Mouse (Mus musculus): Measurements from ENCODE around the gene Fbxo40. TPM values are rescaled to one million over a fixed set of nuclear protein-coding genes. Genes with fewer than 3 reads are reported as not detected.

Gene Fbxo40
- polyA plus RNA-seq, 1 experiment from 2014 or later = not detected

DNA sequence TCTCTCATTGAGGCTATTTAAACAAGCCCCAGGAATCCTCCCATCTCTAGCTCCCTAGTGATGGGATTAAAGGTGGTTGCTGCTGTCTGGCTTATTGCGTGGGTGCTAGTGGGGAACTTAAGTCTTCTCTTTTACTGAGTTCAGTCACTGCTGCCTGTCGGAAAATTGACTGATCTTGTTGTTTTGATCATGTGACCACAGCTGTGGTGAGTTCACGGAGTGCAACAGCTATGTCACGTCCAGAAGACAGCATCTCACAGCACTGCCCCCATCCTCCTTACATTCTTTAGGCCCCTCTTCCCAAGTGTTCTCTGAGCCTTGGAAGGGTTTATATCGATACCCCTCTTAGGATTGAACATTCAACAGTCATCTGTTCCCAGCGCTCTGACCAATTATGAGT lies 19.0 kb upstream of the Fbxo40 start:
- Histone ChIP-seq H3K4me2 (ENCODE audit: low read length) (no peak overlapping the region), H3K4me3 (replicated peaks; ENCODE audit: low read depth, low read length) (no peak overlapping the region), H3K9me3 (ENCODE audit: control insufficient read depth, low read length) (no peaks in the 10 kb centered on the region), H3K4me1 (ENCODE audit: control insufficient read depth, insufficient read depth, low read length) (peaks cover 10% of the 10 kb centered on the region), H3K36me3 (ENCODE audit: control insufficient read depth, insufficient read depth, low read length) (no peaks in the 10 kb centered on the region), H3K27ac (replicated peaks; ENCODE audit: low read depth, low read length) (no peak overlapping the region), H3K9ac (replicated peaks; ENCODE audit: low read length) (no peak overlapping the region), H3K27me3 (ENCODE audit: control insufficient read depth, insufficient read depth, low read length) (no peaks in the 10 kb centered on the region)
- ATAC-seq (ENCODE audit: low FRiP score, low TSS enrichment) (no peak), DNase-seq (no peak)
- 73% methylated on average over 6 of the region's 6 CpGs for WGBS

DNA sequence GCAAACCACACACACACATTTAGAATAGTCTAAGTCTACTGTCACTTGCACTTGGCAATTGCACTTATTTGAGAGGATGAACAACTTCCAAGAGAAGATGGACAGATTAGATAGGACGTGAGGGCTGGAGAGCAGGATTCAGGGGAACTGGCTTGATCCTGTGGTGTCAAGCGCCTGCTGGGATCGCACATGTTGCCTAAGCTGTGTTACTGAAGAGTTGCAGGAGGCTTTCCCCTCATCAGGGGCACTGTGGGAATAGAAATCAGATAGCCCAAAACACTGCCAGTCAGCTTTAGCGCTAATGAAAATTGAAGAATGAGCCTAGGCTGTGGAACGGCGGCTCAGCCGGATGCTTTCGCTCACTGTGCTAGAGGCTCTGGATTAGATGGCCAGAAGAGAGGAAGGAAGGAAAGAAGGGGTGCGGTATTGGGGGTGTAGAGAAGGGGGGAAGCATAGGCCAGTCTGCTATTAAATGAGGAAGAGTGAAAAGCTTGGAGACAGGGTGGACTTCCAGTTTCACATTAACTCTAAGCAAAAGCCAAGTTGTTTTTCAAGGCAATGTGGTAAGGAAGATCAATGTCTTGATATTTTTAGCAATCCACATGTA lies 9.2 kb upstream of the Fbxo40 start:
- no peak overlapping the region for H3K9ac ChIP-seq (replicated peaks; ENCODE audit: low read length)
- no peak overlapping the region for H3K4me3 ChIP-seq (replicated peaks; ENCODE audit: low read depth, low read length)
- no peak overlapping the region for H3K4me2 ChIP-seq (ENCODE audit: low read length)
- H3K9me3 ChIP-seq (ENCODE audit: control insufficient read depth, low read length) = no peaks in the 10 kb centered on the region
- no peaks in the 10 kb centered on the region for H3K27me3 ChIP-seq (ENCODE audit: control insufficient read depth, insufficient read depth, low read length)
- ATAC-seq (ENCODE audit: low FRiP score, low TSS enrichment) (no peak), DNase-seq (no peak)
- no peaks in the 10 kb centered on the region for H3K36me3 ChIP-seq (ENCODE audit: control insufficient read depth, insufficient read depth, low read length)
- H3K4me1 ChIP-seq (ENCODE audit: control insufficient read depth, insufficient read depth, low read length) = no peaks in the 10 kb centered on the region
- H3K27ac ChIP-seq (replicated peaks; ENCODE audit: low read depth, low read length) = no peak overlapping the region
- 87% methylated on average over 9 of the region's 9 CpGs for WGBS

DNA sequence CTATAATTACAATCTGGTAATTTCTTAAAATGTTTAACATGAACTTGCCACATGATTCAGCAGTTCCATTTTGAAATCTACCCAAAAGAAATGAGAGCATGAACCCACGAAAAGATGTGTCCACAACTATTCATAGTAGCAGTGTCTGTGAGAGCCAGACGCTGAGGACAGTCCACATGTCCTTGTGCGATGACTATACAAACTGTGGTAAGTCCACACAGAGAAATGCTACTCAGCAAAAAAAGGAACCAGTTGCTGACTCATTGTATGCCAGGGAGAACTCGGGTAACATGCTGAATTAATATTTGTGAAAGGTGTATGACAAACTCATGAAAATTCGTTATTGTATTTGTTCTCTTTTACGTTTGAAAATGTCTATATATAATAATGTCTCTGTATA lies 7.4 kb upstream of the Fbxo40 start:
- H3K4me3 ChIP-seq (replicated peaks; ENCODE audit: low read depth, low read length) = no peak overlapping the region
- H3K4me1 ChIP-seq (ENCODE audit: control insufficient read depth, insufficient read depth, low read length) = no peaks in the 10 kb centered on the region
- WGBS = 83% methylated on average over 6 of the region's 6 CpGs
- H3K9ac ChIP-seq (replicated peaks; ENCODE audit: low read length) = no peak overlapping the region
- H3K27ac ChIP-seq (replicated peaks; ENCODE audit: low read depth, low read length) = no peak overlapping the region
- no peak for ATAC-seq (ENCODE audit: low FRiP score, low TSS enrichment)
- H3K36me3 ChIP-seq (ENCODE audit: control insufficient read depth, insufficient read depth, low read length) = no peaks in the 10 kb centered on the region
- H3K4me2 ChIP-seq (ENCODE audit: low read length) = no peak overlapping the region
- H3K9me3 ChIP-seq (ENCODE audit: control insufficient read depth, low read length) = no peaks in the 10 kb centered on the region
- H3K27me3 ChIP-seq (ENCODE audit: control insufficient read depth, insufficient read depth, low read length) = no peaks in the 10 kb centered on the region
- DNase-seq = no peak

DNA sequence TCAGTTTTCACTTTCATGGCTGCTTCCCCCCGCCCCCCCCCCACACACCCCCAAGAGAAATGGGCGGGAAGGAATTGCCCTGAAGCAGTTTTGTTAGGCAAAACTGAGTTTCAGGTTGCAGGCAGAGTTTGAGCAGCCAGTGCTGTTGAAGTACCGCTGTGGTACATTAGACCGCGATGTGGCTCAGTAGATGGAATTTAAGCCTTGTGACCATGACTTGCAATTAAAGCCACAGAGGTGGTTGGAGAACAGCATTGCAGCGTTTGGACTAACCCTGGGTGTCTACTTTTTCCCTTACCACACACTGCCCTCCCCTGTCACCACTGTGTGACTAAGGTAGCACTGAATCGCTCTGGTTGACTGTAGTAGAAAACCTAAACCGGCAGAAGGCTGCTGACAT lies 774 bp downstream of the Fbxo40 start:
- DNase-seq (no peak), ATAC-seq (ENCODE audit: low FRiP score, low TSS enrichment) (no peak)
- Histone ChIP-seq H3K36me3 (ENCODE audit: control insufficient read depth, insufficient read depth, low read length) (no peaks in the 10 kb centered on the region), H3K4me1 (ENCODE audit: control insufficient read depth, insufficient read depth, low read length) (no peaks in the 10 kb centered on the region), H3K27me3 (ENCODE audit: control insufficient read depth, insufficient read depth, low read length) (no peaks in the 10 kb centered on the region), H3K9me3 (ENCODE audit: control insufficient read depth, low read length) (no peaks in the 10 kb centered on the region), H3K27ac (replicated peaks; ENCODE audit: low read depth, low read length) (no peak overlapping the region), H3K4me2 (ENCODE audit: low read length) (no peak overlapping the region), H3K4me3 (replicated peaks; ENCODE audit: low read depth, low read length) (no peak overlapping the region), H3K9ac (replicated peaks; ENCODE audit: low read length) (no peak overlapping the region)
- 78% methylated on average over 8 of the region's 8 CpGs for WGBS

DNA sequence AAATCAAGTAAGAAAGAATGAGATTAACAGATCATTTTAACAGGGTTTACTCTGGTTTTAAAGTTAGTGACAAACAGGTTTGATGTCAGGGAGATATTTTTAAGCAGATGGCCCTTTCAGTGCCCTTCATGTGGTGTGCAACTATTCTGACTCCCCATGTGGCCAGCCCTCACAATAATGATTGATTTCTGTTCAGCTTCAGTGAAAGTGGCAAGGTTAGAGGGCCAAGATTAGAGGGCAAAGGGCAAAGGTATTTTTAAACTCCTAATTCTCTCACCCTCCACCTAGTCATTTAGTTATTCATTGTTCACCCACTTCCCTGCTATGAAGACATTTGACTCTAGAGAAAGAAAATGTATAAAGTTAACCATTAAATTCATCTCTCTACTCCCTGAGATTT lies 2.2 kb downstream of the Fbxo40 start:
- ATAC-seq (ENCODE audit: low FRiP score, low TSS enrichment) (no peak), DNase-seq (no peak)
- Histone ChIP-seq H3K4me1 (ENCODE audit: control insufficient read depth, insufficient read depth, low read length) (no peaks in the 10 kb centered on the region), H3K36me3 (ENCODE audit: control insufficient read depth, insufficient read depth, low read length) (no peaks in the 10 kb centered on the region), H3K27ac (replicated peaks; ENCODE audit: low read depth, low read length) (no peak overlapping the region), H3K4me3 (replicated peaks; ENCODE audit: low read depth, low read length) (no peak overlapping the region), H3K9me3 (ENCODE audit: control insufficient read depth, low read length) (no peaks in the 10 kb centered on the region), H3K4me2 (ENCODE audit: low read length) (no peak overlapping the region), H3K9ac (replicated peaks; ENCODE audit: low read length) (no peak overlapping the region), H3K27me3 (ENCODE audit: control insufficient read depth, insufficient read depth, low read length) (no peaks in the 10 kb centered on the region)

DNA sequence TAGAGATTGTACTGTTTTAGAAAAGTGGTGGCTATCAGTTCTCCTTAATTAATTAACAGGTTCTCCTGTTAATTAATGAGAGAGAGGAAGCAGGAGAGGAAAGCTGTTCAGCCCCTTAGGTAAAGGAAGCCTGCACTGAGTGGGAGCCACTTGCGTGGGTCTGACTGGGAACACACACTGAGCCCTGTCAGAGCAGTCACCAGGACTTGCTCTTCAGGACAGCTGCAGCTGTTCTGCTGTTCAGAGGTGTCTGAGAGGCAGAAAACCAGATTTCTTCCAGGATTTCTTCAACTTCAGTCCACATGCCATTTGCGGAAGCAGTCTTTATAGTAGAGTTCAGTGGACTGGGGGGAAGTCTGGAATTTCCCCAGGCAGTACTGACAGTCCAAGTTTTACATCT lies 2.9 kb downstream of the Fbxo40 start:
- 68% methylated on average over 2 of the region's 2 CpGs for WGBS
- Histone ChIP-seq H3K27me3 (ENCODE audit: control insufficient read depth, insufficient read depth, low read length) (no peaks in the 10 kb centered on the region), H3K4me1 (ENCODE audit: control insufficient read depth, insufficient read depth, low read length) (no peaks in the 10 kb centered on the region), H3K4me3 (replicated peaks; ENCODE audit: low read depth, low read length) (no peak overlapping the region), H3K9ac (replicated peaks; ENCODE audit: low read length) (no peak overlapping the region), H3K36me3 (ENCODE audit: control insufficient read depth, insufficient read depth, low read length) (no peaks in the 10 kb centered on the region), H3K9me3 (ENCODE audit: control insufficient read depth, low read length) (no peaks in the 10 kb centered on the region), H3K4me2 (ENCODE audit: low read length) (no peak overlapping the region), H3K27ac (replicated peaks; ENCODE audit: low read depth, low read length) (no peak overlapping the region)
- ATAC-seq (ENCODE audit: low FRiP score, low TSS enrichment) = no peak
- DNase-seq = no peak

DNA sequence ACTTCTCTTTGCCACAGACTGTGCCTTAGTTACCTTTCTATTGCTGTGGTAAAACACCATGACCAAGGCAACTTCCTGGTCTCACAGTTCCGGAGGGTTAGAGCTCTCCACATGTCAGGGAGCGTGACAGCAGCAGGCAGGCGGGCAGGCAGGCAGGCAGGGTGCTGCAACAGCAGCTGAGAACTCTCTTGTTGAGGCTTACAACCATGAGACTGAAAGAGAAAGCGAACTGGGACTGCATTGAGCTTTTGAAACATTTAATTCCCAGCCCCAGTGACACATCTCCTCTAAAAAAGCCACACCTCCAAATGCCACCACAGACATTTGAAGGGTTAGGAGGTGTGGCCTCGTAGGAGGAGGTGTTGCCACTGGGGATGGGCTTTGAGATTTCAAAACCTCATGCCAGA lies 4.6 kb downstream of the Fbxo40 start:
- no peak overlapping the region for H3K27ac ChIP-seq (replicated peaks; ENCODE audit: low read depth, low read length)
- ATAC-seq (ENCODE audit: low FRiP score, low TSS enrichment) (no peak), DNase-seq (no peak)
- no peak overlapping the region for H3K4me3 ChIP-seq (replicated peaks; ENCODE audit: low read depth, low read length)
- no peaks in the 10 kb centered on the region for H3K9me3 ChIP-seq (ENCODE audit: control insufficient read depth, low read length)
- 65% methylated on average over 5 of the region's 5 CpGs for WGBS
- H3K36me3 ChIP-seq (ENCODE audit: control insufficient read depth, insufficient read depth, low read length) = no peaks in the 10 kb centered on the region
- no peaks in the 10 kb centered on the region for H3K27me3 ChIP-seq (ENCODE audit: control insufficient read depth, insufficient read depth, low read length)
- H3K4me2 ChIP-seq (ENCODE audit: low read length) = no peak overlapping the region
- H3K9ac ChIP-seq (replicated peaks; ENCODE audit: low read length) = no peak overlapping the region
- no peaks in the 10 kb centered on the region for H3K4me1 ChIP-seq (ENCODE audit: control insufficient read depth, insufficient read depth, low read length)

DNA sequence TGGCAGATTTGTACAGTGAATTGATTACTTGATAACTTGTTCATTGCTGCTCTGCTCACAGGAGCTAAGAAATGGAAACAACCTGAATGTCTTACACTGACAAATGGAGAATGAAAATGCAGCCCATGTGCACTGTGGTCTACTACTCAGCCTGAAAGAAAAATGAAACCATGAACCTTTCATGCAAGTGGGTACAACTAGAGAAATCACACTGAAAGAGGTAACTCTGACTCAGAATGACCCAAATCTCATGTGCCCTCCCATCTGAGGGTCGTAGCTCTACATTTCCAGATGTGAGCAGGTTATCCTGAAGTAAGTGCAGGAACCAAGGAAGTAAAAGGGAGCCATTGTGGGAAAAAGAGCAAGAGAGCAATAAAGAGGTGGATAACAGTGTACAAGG lies 6.5 kb downstream of the Fbxo40 start:
- Histone ChIP-seq H3K27ac (replicated peaks; ENCODE audit: low read depth, low read length) (no peak overlapping the region), H3K9ac (replicated peaks; ENCODE audit: low read length) (no peak overlapping the region), H3K4me1 (ENCODE audit: control insufficient read depth, insufficient read depth, low read length) (no peaks in the 10 kb centered on the region), H3K9me3 (ENCODE audit: control insufficient read depth, low read length) (no peaks in the 10 kb centered on the region), H3K27me3 (ENCODE audit: control insufficient read depth, insufficient read depth, low read length) (no peaks in the 10 kb centered on the region), H3K4me2 (ENCODE audit: low read length) (no peak overlapping the region), H3K4me3 (replicated peaks; ENCODE audit: low read depth, low read length) (no peak overlapping the region), H3K36me3 (ENCODE audit: control insufficient read depth, insufficient read depth, low read length) (no peaks in the 10 kb centered on the region)
- 81% methylated on average over 1 of the region's 1 CpGs for WGBS
- DNase-seq = no peak
- no peak for ATAC-seq (ENCODE audit: low FRiP score, low TSS enrichment)

DNA sequence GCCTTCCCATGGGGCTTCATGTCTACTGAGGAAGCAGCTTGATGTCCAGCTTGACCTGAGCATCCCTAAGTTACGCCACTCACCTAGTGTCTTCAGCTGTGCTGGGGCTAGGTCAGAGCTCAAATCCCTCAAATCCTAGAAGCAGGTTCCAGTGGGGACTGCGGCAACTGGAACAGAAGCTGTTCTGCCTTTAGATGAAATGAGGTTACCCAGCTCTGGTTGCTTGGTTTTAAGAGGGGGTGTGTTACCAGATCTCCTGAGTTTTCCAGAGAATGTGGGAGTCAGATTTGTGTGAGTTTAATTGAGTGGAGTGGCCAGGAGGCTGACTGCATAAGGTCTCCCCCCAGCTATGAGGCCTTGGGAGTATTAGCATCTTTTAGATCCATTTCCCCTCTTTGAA lies 11.1 kb downstream of the Fbxo40 start:
- Histone ChIP-seq H3K9me3 (ENCODE audit: control insufficient read depth, low read length) (no peaks in the 10 kb centered on the region), H3K27ac (replicated peaks; ENCODE audit: low read depth, low read length) (no peak overlapping the region), H3K9ac (replicated peaks; ENCODE audit: low read length) (no peak overlapping the region), H3K36me3 (ENCODE audit: control insufficient read depth, insufficient read depth, low read length) (no peaks in the 10 kb centered on the region), H3K27me3 (ENCODE audit: control insufficient read depth, insufficient read depth, low read length) (no peaks in the 10 kb centered on the region), H3K4me2 (ENCODE audit: low read length) (no peak overlapping the region), H3K4me1 (ENCODE audit: control insufficient read depth, insufficient read depth, low read length) (no peaks in the 10 kb centered on the region), H3K4me3 (replicated peaks; ENCODE audit: low read depth, low read length) (no peak overlapping the region)
- DNase-seq (no peak), ATAC-seq (ENCODE audit: low FRiP score, low TSS enrichment) (no peak)
- WGBS = 93% methylated on average over 2 of the region's 2 CpGs
